Mouse (Mus musculus) cerebellum, adult 2 months (tissue): ENCODE data around the gene Zkscan2. TPM values are rescaled to one million over a fixed set of nuclear protein-coding genes. Genes with fewer than 3 reads are reported as not detected.

Source experiments
- DNase-seq, 2 experiments: peaks; one replicate each; pipeline ENCODE4 v3.0.0; 2021
- H3K27ac ChIP-seq: fragments of 200-500 bp; 2 replicates; pipeline ENCODE4 v1.5.1; 2012; ENCODE audit warnings: low read length, control low read depth, inconsistent platforms; ENCODE audit not compliant: insufficient read depth
- H3K27me3 ChIP-seq: fragments of 200-500 bp; 2 replicates; pipeline ENCODE4 v1.6.1; 2012; ENCODE audit warnings: inconsistent platforms, mild to moderate bottlenecking, low read length, moderate library complexity; ENCODE audit not compliant: control insufficient read depth, insufficient read depth
- H3K4me1 ChIP-seq: fragments of 200-500 bp; 2 replicates; pipeline ENCODE4 v1.6.1; 2011; ENCODE audit warnings: low read length; ENCODE audit not compliant: control insufficient read depth, insufficient read depth
- H3K4me3 ChIP-seq: fragments of 200-500 bp; replicated peaks from 2 replicates; pipeline ENCODE3; 2011; ENCODE audit warnings: mild to moderate bottlenecking, low read depth, low read length, control low read depth; ENCODE audit not compliant: insufficient read depth
- CTCF ChIP-seq: fragments of 200-500 bp; IDR thresholded peaks from 2 replicates; pipeline ENCODE4 v1.5.1; 2011; ENCODE audit warnings: low read depth, mild to moderate bottlenecking, control low read depth, low read length, moderate library complexity, borderline replicate concordance; ENCODE audit not compliant: insufficient read depth
- POLR2A ChIP-seq: fragments of 200-500 bp; IDR thresholded peaks from 2 replicates; pipeline ENCODE4 v1.6.1; 2011; ENCODE audit warnings: low read length, control low read depth, borderline replicate concordance; ENCODE audit not compliant: insufficient read depth
- WGBS: fragments of 180-500 bp; shearing (Covaris S2); methylation state at CpG from one replicate; pipeline ENCODE4 v1.1.7; 2018; 5-methylcytosine and 5-hydroxymethylcytosine counted together
- polyA plus RNA-seq: library from polyadenylated mRNA; depleted of rRNA; stranded (reverse); fragments of >200 nt; gene quantifications from 2 replicates; pipeline ENCODE4 v1.2.3, GENCODE M21; 2012; rRNA removed

The Zkscan2 gene
- 13.4 and 15.0 TPM in 2 replicates for polyA plus RNA-seq

DNA sequence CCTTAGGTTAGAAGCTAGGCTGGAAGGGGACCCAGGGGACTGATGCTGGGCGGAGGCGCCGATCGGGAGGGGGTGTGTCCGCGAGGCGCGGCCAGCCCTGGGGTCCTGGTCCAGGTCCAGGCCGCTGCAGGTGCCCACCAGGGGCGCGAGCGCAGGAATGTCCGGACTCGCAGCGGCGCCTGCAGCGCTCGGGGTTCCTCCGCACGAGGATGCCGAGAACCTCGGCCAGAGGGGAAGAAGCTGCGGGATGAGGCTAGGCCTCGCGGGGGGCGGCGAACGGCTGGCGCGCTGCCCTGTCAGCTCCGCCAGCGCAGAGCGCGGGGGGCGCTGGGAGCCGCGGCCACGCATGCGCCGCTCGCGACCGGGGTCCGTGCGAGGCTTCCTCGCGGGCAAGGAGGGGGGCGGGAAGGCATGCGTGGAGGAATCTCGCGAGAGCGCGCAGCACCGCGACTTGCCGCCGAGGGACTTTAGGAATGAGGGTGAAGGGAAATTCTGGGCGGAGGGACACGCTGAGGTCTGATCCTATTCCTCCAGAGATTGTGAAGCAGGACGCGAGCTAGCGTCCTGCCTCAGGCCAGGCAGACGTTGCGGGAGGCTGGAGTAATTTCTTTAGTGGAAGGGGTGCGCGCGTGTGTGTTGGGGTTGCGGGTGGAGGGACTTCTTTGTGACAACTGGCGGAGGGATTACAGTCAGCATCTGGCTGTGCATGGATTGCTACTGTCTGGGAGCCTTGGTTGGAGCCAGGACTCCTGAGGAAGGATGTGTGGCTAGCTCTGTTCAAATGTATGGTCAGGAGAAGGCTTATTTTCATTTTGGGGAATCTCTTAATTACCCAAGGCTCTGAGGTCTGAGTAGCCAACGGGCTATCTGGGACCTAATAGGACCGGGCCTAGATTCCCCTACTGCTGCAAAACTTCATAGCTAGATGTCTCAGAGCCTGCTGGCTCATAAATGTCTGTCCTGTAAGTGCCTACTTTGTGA is at the start of gene Zkscan2:
TSS of gene Zkscan2 (minus strand) at position 211 of the 981 bp plus-strand sequence.
- Histone ChIP-seq H3K27ac (peak within 1 kb of the TSS; percentile 90), H3K4me3 (peak within 1 kb of the TSS; percentile 93), H3K27me3 (no peaks in the 10 kb centered on the region), H3K4me1 (0 out of 2 replicates have a peak, but pooled peaks cover 2% of the 10 kb centered on the region)
- peak; percentile 89 to 92 for DNase-seq
- WGBS = 2% methylated on average over 71 of the region's 71 CpGs
- peak; percentile 57 for TF ChIP-seq POLR2A
- TF ChIP-seq CTCF = no peak

GRCm38 (mm10) chr7:123529190-123529589 is 28.9 kb upstream of the Zkscan2 start:
- Histone ChIP-seq H3K4me1 (no peaks in the 10 kb centered on the region), H3K27me3 (no peaks in the 10 kb centered on the region), H3K27ac (no peak overlapping the region), H3K4me3 (no peak overlapping the region)
- DNase-seq = no peak
- WGBS = 88% methylated on average over 3 of the region's 3 CpGs
- no peak for TF ChIP-seq CTCF
- TF ChIP-seq POLR2A = no peak

DNA sequence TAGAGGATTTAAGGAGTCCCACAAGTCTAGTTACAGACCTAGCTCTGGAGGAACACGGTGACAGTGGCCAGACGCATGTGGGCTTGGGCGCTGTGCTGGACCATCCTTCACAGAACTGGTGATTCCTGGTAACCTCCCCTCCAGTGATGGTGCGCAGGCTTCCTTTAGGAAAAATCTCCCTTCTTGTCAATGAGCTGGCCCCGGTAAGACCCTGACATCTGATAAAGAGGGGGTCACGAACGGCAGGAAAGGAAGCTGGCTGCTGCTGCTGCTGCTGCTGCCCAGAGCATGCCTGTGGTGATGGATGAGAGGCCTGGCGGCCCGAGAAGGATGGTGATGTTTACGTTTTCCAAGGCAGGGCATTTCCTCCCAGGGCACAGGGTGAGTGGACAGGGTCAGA is 25.5 kb upstream of the Zkscan2 start:
- no peak overlapping the region for H3K4me3 ChIP-seq
- DNase-seq = no peak
- no peak for TF ChIP-seq POLR2A
- no peak for TF ChIP-seq CTCF
- no peaks in the 10 kb centered on the region for H3K4me1 ChIP-seq
- no peak overlapping the region for H3K27ac ChIP-seq
- WGBS = 79% methylated on average over 10 of the region's 10 CpGs
- no peaks in the 10 kb centered on the region; the same call in 1 of the 2 replicates for H3K27me3 ChIP-seq

DNA sequence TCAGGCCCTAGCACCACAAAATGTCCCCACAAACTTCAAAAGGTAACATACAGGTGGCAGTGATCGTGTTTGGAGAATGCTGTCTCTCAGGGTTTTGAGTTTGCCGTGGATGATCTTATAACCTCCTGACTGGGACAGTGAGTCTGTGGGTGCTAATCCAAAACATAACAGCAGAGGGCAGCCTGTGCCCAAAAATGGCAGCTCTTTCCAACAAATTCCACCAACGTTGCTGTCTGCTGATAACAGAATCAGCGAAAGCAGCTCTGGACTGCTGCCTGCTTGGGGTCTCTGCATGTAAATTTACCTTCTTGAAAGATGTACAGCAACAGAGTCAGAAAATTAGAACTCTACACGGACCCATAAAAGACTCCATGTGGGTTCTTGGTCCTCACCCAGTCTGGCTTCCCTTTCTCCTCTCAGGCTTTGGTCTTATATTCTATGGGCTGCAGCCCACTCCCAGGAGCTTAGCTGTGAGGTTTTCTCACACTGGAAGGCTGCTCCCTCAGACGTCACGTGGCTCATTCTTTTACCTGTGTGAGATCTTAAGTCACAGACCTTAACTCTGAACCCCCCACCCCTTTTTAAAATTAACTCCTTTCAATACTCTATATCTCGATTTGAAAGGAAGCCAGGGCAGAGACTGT is 24.1 kb upstream of the Zkscan2 start:
- no peaks in the 10 kb centered on the region; the same call in 1 of the 2 replicates for H3K27me3 ChIP-seq
- TF ChIP-seq POLR2A (no peak), CTCF (peak; percentile 90)
- no peaks in the 10 kb centered on the region for H3K4me1 ChIP-seq
- 15% methylated on average over 8 of the region's 8 CpGs for WGBS
- peak; percentile 61 to 81 for DNase-seq
- H3K4me3 ChIP-seq = no peak overlapping the region
- H3K27ac ChIP-seq = no peak overlapping the region

DNA sequence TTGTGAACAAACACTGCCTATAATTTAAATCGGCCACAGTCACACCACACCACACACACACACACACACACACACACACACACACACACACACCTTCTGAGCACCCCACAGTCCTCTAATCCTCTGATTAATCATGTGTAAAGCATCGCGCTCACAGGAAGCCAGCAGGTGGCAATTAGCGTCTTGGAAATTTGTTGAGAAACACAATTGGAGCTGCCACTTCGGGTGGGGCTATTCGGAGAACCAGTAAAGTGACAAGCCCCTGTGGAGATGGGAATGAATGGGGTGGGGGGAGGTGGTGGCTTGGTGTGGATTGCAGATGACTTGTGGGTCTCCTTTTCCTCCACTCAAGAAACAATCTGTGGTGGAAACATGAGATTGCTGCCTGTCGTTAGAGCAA is 7.7 kb upstream of the Zkscan2 start:
- Histone ChIP-seq H3K4me3 (no peak overlapping the region), H3K27me3 (no peaks in the 10 kb centered on the region), H3K27ac (no peak overlapping the region), H3K4me1 (no peaks in the 10 kb centered on the region)
- no peak for TF ChIP-seq CTCF
- WGBS = 27% methylated on average over 7 of the region's 7 CpGs
- no peak for DNase-seq

- DNase-seq = no peak
- Histone ChIP-seq H3K27me3 (no peaks in the 10 kb centered on the region), H3K4me3 (no peak overlapping the region), H3K4me1 (0 out of 2 replicates have a peak, but pooled peaks cover 2% of the 10 kb centered on the region), H3K27ac (no peak overlapping the region)
- 93% methylated on average over 1 of the region's 1 CpGs for WGBS
- TF ChIP-seq POLR2A (no peak), CTCF (no peak)
Measured at GRCm38 (mm10) chr7:123503358-123503757, 3.1 kb upstream of the Zkscan2 start.

- Histone ChIP-seq H3K27me3 (no peaks in the 10 kb centered on the region), H3K4me3 (peak overlapping the region; percentile 93), H3K4me1 (0 out of 2 replicates have a peak, but pooled peaks cover 2% of the 10 kb centered on the region), H3K27ac (peak overlapping the region; percentile 58; the same call in 1 of the 2 replicates)
- DNase-seq = peak in 1 of 2 experiments; percentile 43
- TF ChIP-seq POLR2A = no peak
- no peak for TF ChIP-seq CTCF
- 4% methylated on average over 19 of the region's 19 CpGs for WGBS
Measured at GRCm38 (mm10) chr7:123499481-123500238, 589 bp downstream of the Zkscan2 start.
